Mouse (Mus musculus): ENCODE measurements around the gene Foxc2. TPM values are rescaled to one million over a fixed set of nuclear protein-coding genes. Genes with fewer than 3 reads are reported as not detected.

Gene Foxc2
- polyA plus RNA-seq, 1 experiment from 2014 or later = 42.5 TPM

DNA sequence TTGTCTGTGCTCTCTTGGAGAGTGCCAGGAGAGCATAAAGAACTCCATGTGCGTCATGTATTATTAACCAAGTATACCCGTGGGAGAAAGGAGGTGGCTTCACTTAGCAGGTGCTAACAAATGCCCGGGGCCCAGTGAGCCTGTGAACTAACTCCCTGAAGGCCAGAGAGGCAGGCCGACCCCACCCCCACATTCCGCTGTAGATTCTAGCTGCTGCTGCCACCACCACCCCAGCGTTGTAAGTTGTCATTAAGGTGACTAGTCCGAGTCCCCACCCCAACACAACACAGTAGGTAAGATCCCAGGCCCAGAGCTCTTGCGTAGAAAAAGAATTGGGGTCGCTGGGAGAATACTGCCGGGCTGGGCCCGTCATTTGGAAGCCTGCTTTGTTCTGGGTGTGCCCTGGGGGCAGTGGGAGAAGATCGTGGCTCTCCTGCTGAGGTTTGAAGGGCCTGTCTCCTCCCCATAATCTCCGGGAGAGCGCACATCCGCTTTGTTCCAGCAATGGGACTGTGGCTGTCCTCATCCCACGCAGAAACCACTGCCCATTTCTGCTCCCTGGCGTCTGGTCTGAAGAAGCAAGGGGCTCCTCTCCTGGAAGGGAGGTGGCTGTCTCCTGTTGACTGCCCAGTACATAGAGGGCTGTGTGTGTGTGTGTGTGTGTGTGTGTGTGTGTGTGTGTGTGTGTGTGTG is 8.7 kb downstream of the Foxc2 start:
- DNase-seq (ENCODE audit: low spot score) (peak; percentile 93), ATAC-seq (replicated peaks; ENCODE audit: low FRiP score, low read depth) (peak; percentile 69)
- no peak overlapping the region for H3K9ac ChIP-seq (ENCODE audit: low read depth, low read length)
- H3K9me3 ChIP-seq (replicated peaks; ENCODE audit: low read length) = no peaks in the 10 kb centered on the region
- 4% methylated on average over 17 of the region's 17 CpGs for WGBS
- no peak for TF ChIP-seq CTCF (IDR thresholded peaks at IDR 0.05; ENCODE audit: low read depth)
- H3K4me3 ChIP-seq (replicated peaks; ENCODE audit: low read depth, low read length) = peak overlapping the region; percentile 33; the same call in 1 of the 2 replicates
- H3K27ac ChIP-seq = peak overlapping the region; percentile 89
- H3K4me1 ChIP-seq (replicated peaks; ENCODE audit: insufficient read depth, low read length) = peaks cover 30% of the 10 kb centered on the region
- peak overlapping the region; percentile 63 for H3K4me2 ChIP-seq (ENCODE audit: low read length)
- peaks cover 15% of the 10 kb centered on the region for H3K27me3 ChIP-seq (ENCODE audit: insufficient read depth, low read length)
- peaks cover 10% of the 10 kb centered on the region; the same call in 1 of the 2 replicates for H3K36me3 ChIP-seq (ENCODE audit: insufficient read depth, low read length)

GRCm38 (mm10) chr8:121125311-121125876 is 9.4 kb downstream of the Foxc2 start:
- peak overlapping the region; percentile 89 for H3K27ac ChIP-seq
- peak; percentile 65 for TF ChIP-seq CTCF (IDR thresholded peaks at IDR 0.05; ENCODE audit: low read depth)
- peak overlapping the region; percentile 33 for H3K4me3 ChIP-seq (replicated peaks; ENCODE audit: low read depth, low read length)
- under 1% methylated on average over 35 of the region's 36 CpGs for whole genome bisulfite sequencing
- H3K4me2 ChIP-seq (ENCODE audit: low read length) = peak overlapping the region; percentile 63
- peak overlapping the region; percentile 53 for H3K9ac ChIP-seq (ENCODE audit: low read depth, low read length)
- ATAC-seq (replicated peaks; ENCODE audit: low FRiP score, low read depth) (peak; percentile 74), DNase-seq (ENCODE audit: low spot score) (peak; percentile 97)
- H3K4me1 ChIP-seq (replicated peaks; ENCODE audit: insufficient read depth, low read length) = peaks cover 30% of the 10 kb centered on the region
- peaks cover 10% of the 10 kb centered on the region; the same call in 1 of the 2 replicates for H3K36me3 ChIP-seq (ENCODE audit: insufficient read depth, low read length)
- peaks cover 15% of the 10 kb centered on the region for H3K27me3 ChIP-seq (ENCODE audit: insufficient read depth, low read length)
- H3K9me3 ChIP-seq (replicated peaks; ENCODE audit: low read length) = no peaks in the 10 kb centered on the region

DNA sequence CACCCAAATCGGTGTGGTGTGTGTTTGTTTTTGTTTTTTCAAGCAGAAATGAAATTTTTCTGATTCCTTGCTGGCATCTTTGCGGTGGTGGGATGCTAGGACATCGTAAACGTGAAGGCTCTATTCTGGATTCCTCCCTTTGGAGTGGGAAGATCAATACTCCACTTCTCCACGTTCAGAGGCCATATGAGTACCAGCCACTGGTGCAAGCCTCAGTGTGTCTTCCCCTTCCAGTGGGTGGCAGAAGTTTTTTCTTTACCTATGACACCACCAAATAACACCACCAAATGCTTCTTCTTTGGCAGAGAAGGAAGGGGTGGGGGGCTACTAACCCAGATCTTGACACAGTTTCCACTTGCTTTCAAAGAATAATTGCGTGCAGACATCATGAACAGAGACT is 10.2 kb downstream of the Foxc2 start:
- TF ChIP-seq CTCF (IDR thresholded peaks at IDR 0.05; ENCODE audit: low read depth) = no peak
- H3K4me3 ChIP-seq (replicated peaks; ENCODE audit: low read depth, low read length) = peak overlapping the region; percentile 33
- no peak for ATAC-seq (replicated peaks; ENCODE audit: low FRiP score, low read depth)
- DNase-seq (ENCODE audit: low spot score) = no peak
- peaks cover 27% of the 10 kb centered on the region for H3K4me1 ChIP-seq (replicated peaks; ENCODE audit: insufficient read depth, low read length)
- peak overlapping the region; percentile 63 for H3K4me2 ChIP-seq (ENCODE audit: low read length)
- 24% methylated on average over 6 of the region's 6 CpGs for WGBS
- H3K9me3 ChIP-seq (replicated peaks; ENCODE audit: low read length) = no peaks in the 10 kb centered on the region
- H3K27me3 ChIP-seq (ENCODE audit: insufficient read depth, low read length) = peaks cover 15% of the 10 kb centered on the region
- H3K9ac ChIP-seq (ENCODE audit: low read depth, low read length) = peak overlapping the region; percentile 53
- peaks cover 7% of the 10 kb centered on the region; the same call in 1 of the 2 replicates for H3K36me3 ChIP-seq (ENCODE audit: insufficient read depth, low read length)
- H3K27ac ChIP-seq = peak overlapping the region; percentile 89

GRCm38 (mm10) chr8:121126694-121127093 is 10.7 kb downstream of the Foxc2 start:
- Histone ChIP-seq H3K9ac (ENCODE audit: low read depth, low read length) (0 out of 2 replicates have a peak overlapping the region, but pooled peaks have one; percentile 53), H3K9me3 (replicated peaks; ENCODE audit: low read length) (no peaks in the 10 kb centered on the region), H3K36me3 (ENCODE audit: insufficient read depth, low read length) (peaks cover 6% of the 10 kb centered on the region; the same call in 1 of the 2 replicates), H3K27me3 (ENCODE audit: insufficient read depth, low read length) (peaks cover 13% of the 10 kb centered on the region; the same call in 1 of the 2 replicates), H3K4me1 (replicated peaks; ENCODE audit: insufficient read depth, low read length) (peaks cover 24% of the 10 kb centered on the region), H3K27ac (peak overlapping the region; percentile 89), H3K4me2 (ENCODE audit: low read length) (peak overlapping the region; percentile 63; the same call in 1 of the 2 replicates), H3K4me3 (replicated peaks; ENCODE audit: low read depth, low read length) (0 out of 2 replicates have a peak overlapping the region, but pooled peaks have one; percentile 33)
- no peak for ATAC-seq (replicated peaks; ENCODE audit: low FRiP score, low read depth)
- 35% methylated on average over 6 of the region's 6 CpGs for WGBS
- DNase-seq (ENCODE audit: low spot score) = no peak
- TF ChIP-seq CTCF (IDR thresholded peaks at IDR 0.05; ENCODE audit: low read depth) = no peak

DNA sequence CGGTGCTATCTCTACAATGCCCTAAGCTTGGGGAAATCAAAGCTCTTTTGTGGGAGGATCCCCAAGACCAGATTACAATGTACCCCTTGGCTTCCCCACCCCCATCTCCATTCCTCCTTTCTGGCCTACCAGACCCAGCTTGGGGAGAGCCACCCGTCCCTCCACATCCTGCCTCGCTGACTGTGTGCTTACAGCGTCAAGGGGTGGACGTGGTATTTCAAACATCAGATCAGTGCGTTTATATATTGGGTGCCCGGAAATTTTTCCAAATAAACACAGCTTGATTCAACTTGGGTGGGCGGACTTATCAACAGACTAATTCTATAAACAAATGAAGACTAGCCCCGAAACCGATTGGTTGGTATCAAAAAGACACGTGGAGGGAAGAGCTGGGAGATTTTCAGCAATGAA is 11.3 kb downstream of the Foxc2 start:
- ATAC-seq (replicated peaks; ENCODE audit: low FRiP score, low read depth) (no peak), DNase-seq (ENCODE audit: low spot score) (peak; percentile 87)
- TF ChIP-seq CTCF (IDR thresholded peaks at IDR 0.05; ENCODE audit: low read depth) = no peak
- H3K27ac ChIP-seq = peak overlapping the region; percentile 54
- H3K4me2 ChIP-seq (ENCODE audit: low read length) = 0 out of 2 replicates have a peak overlapping the region, but pooled peaks have one; percentile 63
- 0 out of 2 replicates have a peak, but pooled peaks cover 10% of the 10 kb centered on the region for H3K27me3 ChIP-seq (ENCODE audit: insufficient read depth, low read length)
- H3K9ac ChIP-seq (ENCODE audit: low read depth, low read length) = no peak overlapping the region; the same call in 1 of the 2 replicates
- WGBS = 34% methylated on average over 11 of the region's 11 CpGs
- no peaks in the 10 kb centered on the region for H3K9me3 ChIP-seq (replicated peaks; ENCODE audit: low read length)
- no peak overlapping the region for H3K4me3 ChIP-seq (replicated peaks; ENCODE audit: low read depth, low read length)
- H3K4me1 ChIP-seq (replicated peaks; ENCODE audit: insufficient read depth, low read length) = peaks cover 24% of the 10 kb centered on the region
- H3K36me3 ChIP-seq (ENCODE audit: insufficient read depth, low read length) = 0 out of 2 replicates have a peak, but pooled peaks cover 2% of the 10 kb centered on the region

DNA sequence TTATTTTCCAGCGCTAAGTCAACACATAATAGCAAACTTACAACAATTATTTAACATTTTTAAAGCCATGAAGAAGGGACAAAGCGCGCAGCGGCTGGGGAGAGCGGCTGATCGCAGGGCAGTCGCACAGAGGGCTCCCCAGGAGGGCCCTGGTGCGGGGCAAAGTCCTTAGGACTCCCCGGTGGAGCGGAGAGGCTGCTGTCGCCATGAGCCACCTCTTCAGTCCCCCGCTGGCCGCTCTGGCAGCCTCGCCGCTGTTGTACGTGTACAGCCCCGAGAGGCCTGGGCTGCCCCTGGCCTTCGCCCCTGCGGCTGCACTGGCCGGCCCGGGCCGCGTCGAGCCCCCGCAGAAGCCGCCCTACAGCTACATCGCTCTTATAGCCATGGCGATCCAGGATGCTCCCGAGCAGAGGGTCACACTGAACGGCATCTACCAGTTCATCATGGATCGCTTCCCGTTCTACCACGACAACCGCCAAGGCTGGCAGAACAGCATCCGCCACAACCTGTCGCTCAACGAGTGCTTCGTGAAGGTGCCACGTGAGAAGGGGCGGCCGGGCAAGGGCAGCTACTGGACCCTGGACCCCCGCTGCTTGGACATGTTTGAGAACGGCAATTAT is 11.9 kb downstream of the Foxc2 start, which contains the start of gene Foxl1:
Foxl1 (plus strand) TSS at position 185 of the 620 bp plus-strand sequence.
- Histone ChIP-seq H3K27me3 (ENCODE audit: insufficient read depth, low read length) (0 out of 2 replicates have a peak, but pooled peaks cover 10% of the 10 kb centered on the region), H3K9me3 (replicated peaks; ENCODE audit: low read length) (no peaks in the 10 kb centered on the region), H3K9ac (ENCODE audit: low read depth, low read length) (peak within 1 kb of the TSS; percentile 66), H3K4me3 (replicated peaks; ENCODE audit: low read depth, low read length) (peak within 1 kb of the TSS; percentile 37), H3K4me2 (ENCODE audit: low read length) (peak within 1 kb of the TSS; percentile 63), H3K4me1 (replicated peaks; ENCODE audit: insufficient read depth, low read length) (peaks cover 24% of the 10 kb centered on the region), H3K36me3 (ENCODE audit: insufficient read depth, low read length) (no peaks in the 10 kb centered on the region), H3K27ac (peak within 1 kb of the TSS; percentile 89)
- ATAC-seq (replicated peaks; ENCODE audit: low FRiP score, low read depth) (no peak), DNase-seq (ENCODE audit: low spot score) (no peak)
- WGBS = 11% methylated on average over 43 of the region's 43 CpGs
- TF ChIP-seq CTCF (IDR thresholded peaks at IDR 0.05; ENCODE audit: low read depth) = no peak
